Mouse (Mus musculus) adrenal gland, adult 2 months (tissue): ENCODE data around the gene Tmem268. TPM values are rescaled to one million over a fixed set of nuclear protein-coding genes. Genes with fewer than 3 reads are reported as not detected.

Experiments used
- DNase-seq: peaks from one replicate; pipeline ENCODE4 v3.0.0; 2021
- polyA plus RNA-seq: library from polyadenylated mRNA; depleted of rRNA; stranded (reverse); fragments of >200 nt; gene quantifications from 2 replicates; pipeline ENCODE4 v1.2.3, GENCODE M21; 2012; rRNA removed
- total RNA-seq, 2 experiments: library from RNA; stranded (reverse); gene quantifications; 2 replicates each; pipeline ENCODE4 v1.2.3; 2021

Tmem268 gene
- total and polyA plus RNA-seq, 3 experiments, result 7.5 to 12.6 (median 10.4) TPM

DNA sequence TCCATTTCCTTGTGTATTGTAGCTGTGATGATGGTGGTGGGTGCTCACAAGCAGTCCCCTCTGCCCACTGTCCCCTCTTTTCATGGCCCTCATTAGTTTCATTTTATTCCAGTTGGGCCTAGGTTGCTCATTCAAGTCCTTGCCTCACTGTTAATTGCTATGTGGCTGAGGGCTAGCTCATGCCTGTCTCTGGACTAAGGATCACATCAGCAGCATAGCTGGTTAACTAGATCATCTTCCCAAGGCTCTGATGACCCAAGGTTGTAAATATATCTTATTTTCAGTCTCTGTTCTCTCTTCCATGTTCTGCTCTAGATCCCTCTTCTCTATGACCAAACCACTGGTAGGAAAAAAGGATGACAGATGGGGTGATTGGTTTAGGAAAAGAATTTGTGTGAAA, 42.7 kb downstream of the Tmem268 start:
- DNase-seq, result no peak

GRCm38 (mm10) chr4:63604945-63605344, 46.4 kb downstream of the Tmem268 start, which contains the start of gene Gm11213:
Gm11213 (minus strand) TSS chr4:63605261.
- no peak for DNase-seq

DNA sequence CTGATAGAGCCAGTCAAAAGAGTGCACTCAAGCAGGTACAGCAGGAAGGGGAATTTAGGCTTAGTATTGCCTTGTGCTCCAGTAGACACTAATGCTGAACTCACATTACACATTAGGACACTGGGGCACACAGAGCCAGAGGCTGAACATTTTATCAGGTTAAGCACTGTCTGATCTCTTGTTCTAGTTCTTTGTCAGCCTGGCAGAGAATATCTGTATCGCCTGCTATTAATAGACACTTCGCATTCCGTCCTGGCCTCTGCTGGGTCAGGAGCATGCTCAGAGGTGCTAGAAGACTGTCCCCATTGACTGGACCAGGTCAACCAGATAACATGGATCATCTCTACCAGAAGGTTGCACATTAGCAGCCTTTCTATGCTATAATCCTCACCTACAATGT, 47.0 kb downstream of the Tmem268 start:
- DNase-seq, result no peak

- no peak for DNase-seq
These were observed 47.4 kb downstream of the Tmem268 start for GRCm38 (mm10) chr4:63605968-63606367.

DNA sequence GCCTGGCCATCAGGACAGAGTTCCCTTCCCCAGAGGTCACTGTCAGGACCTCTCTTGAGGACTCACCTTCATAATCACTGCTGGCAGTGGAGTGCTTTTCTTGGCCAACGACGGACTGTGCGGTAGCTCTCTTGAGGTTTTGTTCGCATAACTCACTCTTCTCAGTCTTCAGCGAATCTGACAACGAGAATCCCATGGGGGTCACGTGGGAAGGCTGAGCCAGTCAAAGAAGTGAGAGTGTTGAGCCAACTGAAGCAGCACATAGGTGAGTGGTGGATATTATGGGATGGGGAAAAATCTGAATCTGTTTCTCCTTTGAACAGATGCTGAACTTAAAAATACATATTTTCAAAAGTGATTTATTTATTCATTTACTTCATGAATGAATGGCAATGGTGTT, 49.8 kb downstream of the Tmem268 start:
- DNase-seq, result no peak

DNA sequence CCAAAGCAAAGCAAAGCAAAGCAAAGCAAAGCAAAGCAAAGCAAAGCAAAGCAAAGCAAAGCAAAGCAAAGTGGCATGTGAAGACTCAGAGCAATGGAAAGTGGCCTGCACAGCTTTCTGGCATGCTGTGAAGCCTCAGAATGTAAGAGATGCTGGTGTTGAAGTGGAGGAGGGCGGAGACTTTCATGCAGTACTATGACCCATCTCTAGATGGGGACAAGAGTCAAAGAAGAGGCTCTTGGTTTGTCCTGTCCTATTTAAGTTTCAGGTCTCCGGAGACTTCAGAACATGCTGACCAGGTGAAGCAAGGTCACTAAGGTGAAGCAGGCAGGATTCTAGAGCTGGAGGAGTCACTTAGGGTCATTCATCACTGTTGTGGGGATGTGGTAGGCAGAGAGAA, 63.3 kb downstream of the Tmem268 start:
- DNase-seq, result no peak

DNA sequence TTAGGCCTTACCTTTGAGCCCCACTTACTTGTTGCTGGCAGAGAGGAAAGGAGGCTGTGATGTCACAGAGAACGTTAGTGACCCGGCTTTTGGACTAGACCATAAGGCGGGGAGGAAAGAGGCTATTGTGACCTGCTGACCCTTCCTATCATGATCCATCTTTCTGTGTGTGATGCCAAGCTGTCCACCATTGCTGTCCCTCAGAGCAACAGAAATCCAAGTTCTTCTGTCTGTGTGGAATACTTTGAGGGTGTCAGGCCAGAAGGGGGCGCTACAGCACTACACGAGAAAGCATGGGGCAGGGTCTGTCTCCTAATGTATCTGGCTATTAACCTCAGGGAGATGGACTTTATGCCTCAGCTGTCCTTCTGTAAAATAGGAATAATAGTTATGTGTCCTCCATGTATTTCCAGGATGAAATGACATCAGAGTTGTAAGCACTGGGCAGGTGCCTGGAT, 63.8 kb downstream of the Tmem268 start, which contains the start of gene Tex48:
Gene Tex48, minus strand, starts transcription at position 51 of the 458 bp plus-strand sequence.
- DNase-seq, result no peak

GRCm38 (mm10) chr4:63625563-63626080, 67.0 kb downstream of the Tmem268 start:
- DNase-seq, result peak; percentile 3

DNA sequence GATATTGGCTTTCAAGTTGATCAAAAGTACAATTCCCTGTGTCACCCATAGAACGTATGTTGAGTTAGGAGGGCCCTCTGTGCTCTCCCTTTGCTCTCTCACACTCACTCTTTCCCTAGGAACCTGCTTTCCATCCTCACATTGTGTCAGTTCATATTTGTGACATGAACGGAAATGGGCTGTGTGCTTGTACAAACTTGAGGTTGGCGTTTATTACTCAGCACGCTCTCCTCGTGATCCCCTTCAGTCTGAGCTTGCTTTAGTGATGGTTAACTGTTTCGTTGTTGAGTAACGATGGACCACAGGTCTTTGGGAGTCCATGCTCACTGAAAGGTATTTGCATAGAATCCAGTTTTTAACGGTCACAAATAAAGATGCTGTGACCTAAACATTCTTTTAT, 68.5 kb downstream of the Tmem268 start:
- no peak for DNase-seq

DNA sequence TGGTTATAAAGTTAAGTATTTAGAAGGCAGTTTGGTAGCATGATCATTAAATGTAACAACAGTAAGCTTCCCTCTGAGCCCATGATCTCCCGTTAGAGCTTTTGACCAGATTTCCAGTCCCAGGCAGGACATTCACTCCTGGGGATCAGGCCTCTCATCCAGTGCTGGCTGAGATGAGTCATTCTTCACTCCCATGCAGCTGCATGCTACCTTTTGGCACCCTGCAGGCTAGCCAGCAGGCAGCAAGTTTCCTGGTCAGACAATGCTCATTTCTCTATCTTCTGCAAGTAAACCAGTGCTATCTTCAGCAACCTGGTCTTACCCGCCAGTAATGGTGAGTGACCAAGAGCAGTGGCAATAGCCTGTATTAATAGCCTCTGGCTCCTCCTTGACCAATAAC, 74.6 kb downstream of the Tmem268 start:
- DNase-seq, result no peak

Other genes starting within 250 kb of the Tmem268 start
- gene Orm1, start 214.2 kb upstream of the Tmem268 start, total RNA-seq, result 10 to 100 TPM; 38.2 to 61.8 TPM
- 13.8 and 18.0 TPM in 2 replicates for gene Orm1, start 214.2 kb upstream of the Tmem268 start, polyA plus RNA-seq
- 10 to 100 TPM; 11.7 to 12.3 TPM for gene Orm3, start 202.6 kb upstream of the Tmem268 start, total RNA-seq
- 1.8 and 2.2 TPM in 2 replicates for gene Orm3, start 202.6 kb upstream of the Tmem268 start, polyA plus RNA-seq
- gene Orm2, start 196.3 kb upstream of the Tmem268 start, total RNA-seq, result 1 to 10 TPM; 3.9 to 8.2 TPM
- 0.51 and 1.1 TPM in 2 replicates for gene Orm2, start 196.3 kb upstream of the Tmem268 start, polyA plus RNA-seq
- gene Akna, start 155.4 kb upstream of the Tmem268 start, total RNA-seq, result 1 to 10 TPM; 3.9 to 4.7 TPM
- gene Akna, start 155.4 kb upstream of the Tmem268 start, polyA plus RNA-seq, result 5.1 and 5.6 TPM in 2 replicates
- 10 to 100 TPM; 51.5 to 57.1 TPM for gene Whrn, start 62.8 kb upstream of the Tmem268 start, total RNA-seq
- 96.9 and 101 TPM in 2 replicates for gene Whrn, start 62.8 kb upstream of the Tmem268 start, polyA plus RNA-seq
- 100 to 1,000 TPM; 166 to 207 TPM for gene Atp6v1g1, start 14.0 kb upstream of the Tmem268 start, total RNA-seq
- 21.2 and 22.1 TPM in 2 replicates for gene Atp6v1g1, start 14.0 kb upstream of the Tmem268 start, polyA plus RNA-seq
- not detected for gene Gm11213, start 46.5 kb downstream of the Tmem268 start, total RNA-seq
- gene Gm11213, start 46.5 kb downstream of the Tmem268 start, polyA plus RNA-seq, result not detected in 2 replicates
- not detected for gene Tex48, start 63.6 kb downstream of the Tmem268 start, total RNA-seq
- gene Tex48, start 63.6 kb downstream of the Tmem268 start, polyA plus RNA-seq, result not detected in 2 replicates
- gene Gm11214, start 104.6 kb downstream of the Tmem268 start, total RNA-seq, result not detected
- gene Gm11214, start 104.6 kb downstream of the Tmem268 start, polyA plus RNA-seq, result not detected in 2 replicates
- gene Tnfsf15, start 186.3 kb downstream of the Tmem268 start, total RNA-seq, result under 1 TPM; 0.32 to 0.79 TPM
- gene Tnfsf15, start 186.3 kb downstream of the Tmem268 start, polyA plus RNA-seq, result 0.03 TPM in 1 of 2 replicates, not detected in the other